Mouse (Mus musculus) heart, adult 2 months (tissue): ENCODE results near the gene Baz2b.

Experiments
- CTCF ChIP-seq: fragments of 200-600 bp; IDR thresholded peaks from 2 replicates; pipeline ENCODE4 v1.8.1; 2022; ENCODE audit warnings: antibody characterized with exemption, mild to moderate bottlenecking, moderate library complexity
- EP300 ChIP-seq: fragments of 200-500 bp; IDR thresholded peaks from 2 replicates; pipeline ENCODE4 v1.6.1; 2011; ENCODE audit warnings: low read depth, low read length, control low read depth; ENCODE audit not compliant: insufficient read depth
- POLR2A ChIP-seq: fragments of 200-500 bp; IDR thresholded peaks from 2 replicates; pipeline ENCODE4 v1.6.1; 2011; ENCODE audit warnings: mild to moderate bottlenecking, low read depth, low read length, control low read depth; ENCODE audit not compliant: insufficient read depth

- TF ChIP-seq EP300 (no peak), CTCF (no peak), POLR2A (no peak)
These were observed 212.7 kb downstream of the Baz2b start for GRCm38 (mm10) chr2:59996911-59997310.
